Mouse (Mus musculus): Measurements from ENCODE around the gene Stx8. TPM values are rescaled to one million over a fixed set of nuclear protein-coding genes. Genes with fewer than 3 reads are reported as not detected.

Stx8 gene
- total and polyA plus RNA-seq, 3 experiments: 29.5 to 152 (median 30.9) TPM

- TF ChIP-seq MEF2A (IDR thresholded peaks at IDR 0.05; ENCODE audit: extremely low read depth, insufficient replicate concordance, low read depth, low read length, poor library complexity, severe bottlenecking) (no peak), CTCF (IDR thresholded peaks at IDR 0.05 in 2 of 3, conservative IDR thresholded peaks at IDR 0.05 in 1 of 3; ENCODE audit: control insufficient read depth in 1 of 3, insufficient read depth in 1 of 3, low read depth in 2 of 3, low read length in 3 of 3, poor library complexity in 1 of 3, severe bottlenecking in 1 of 3) (no peak), SMC3 (IDR thresholded peaks at IDR 0.05; ENCODE audit: low read depth, low read length) (no peak)
- no peak overlapping the region for H3K4me3 ChIP-seq (ENCODE audit: control insufficient read depth in 1 of 2, insufficient read depth in 1 of 2, low read depth in 2 of 2, low read length in 2 of 2)
- no peaks in the 10 kb centered on the region for H3K36me3 ChIP-seq (ENCODE audit: control insufficient read depth in 1 of 2, insufficient read depth in 2 of 2, low read length in 2 of 2)
- DNase-seq (ENCODE audit: low read depth, low spot score): no peak
- H3K27me3 ChIP-seq (ENCODE audit: control insufficient read depth in 1 of 2, insufficient read depth in 2 of 2, low read length in 2 of 2): no peaks in the 10 kb centered on the region
- no peaks in the 10 kb centered on the region for H3K9me3 ChIP-seq (replicated peaks; ENCODE audit: insufficient read depth, low read length)
- no peak overlapping the region for H3K27ac ChIP-seq (ENCODE audit: control insufficient read depth, low read depth, low read length)
- H3K4me1 ChIP-seq (ENCODE audit: control insufficient read depth in 1 of 2, insufficient read depth in 2 of 2, low read length in 2 of 2): no peaks in the 10 kb centered on the region
- H3K79me2 ChIP-seq (ENCODE audit: control insufficient read depth, insufficient read depth, low read length, poor library complexity): no peaks in the 10 kb centered on the region
- no peak overlapping the region for H3K9ac ChIP-seq (ENCODE audit: control insufficient read depth, low read depth, low read length, poor library complexity, severe bottlenecking)
Measured at GRCm38 (mm10) chr11:68134494-68134893, 168.5 kb downstream of the Stx8 start.

- TF ChIP-seq CTCF (IDR thresholded peaks at IDR 0.05 in 2 of 3, conservative IDR thresholded peaks at IDR 0.05 in 1 of 3; ENCODE audit: control insufficient read depth in 1 of 3, insufficient read depth in 1 of 3, low read depth in 2 of 3, low read length in 3 of 3, poor library complexity in 1 of 3, severe bottlenecking in 1 of 3) (no peak), USF1 (IDR thresholded peaks at IDR 0.05; ENCODE audit: low read depth, low read length) (no peak), MYB (IDR thresholded peaks at IDR 0.05; ENCODE audit: low read depth, low read length) (no peak), ZNF384 (IDR thresholded peaks at IDR 0.05; ENCODE audit: low read depth, low read length) (no peak), RAD21 (IDR thresholded peaks at IDR 0.05; ENCODE audit: low read depth, low read length) (no peak), TBP (IDR thresholded peaks at IDR 0.05; ENCODE audit: low read depth, low read length) (no peak), HCFC1 (IDR thresholded peaks at IDR 0.05; ENCODE audit: low read depth, low read length) (no peak), EP300 (IDR thresholded peaks at IDR 0.05; ENCODE audit: low read depth in 1 of 2, low read length in 2 of 2) (no peak), ZC3H11A (IDR thresholded peaks at IDR 0.05; ENCODE audit: low read depth, low read length) (no peak), CHD2 (IDR thresholded peaks at IDR 0.05; ENCODE audit: low read length) (no peak), MAZ (IDR thresholded peaks at IDR 0.05; ENCODE audit: low read depth, low read length) (no peak), GABPA (IDR thresholded peaks at IDR 0.05; ENCODE audit: low read depth, low read length) (no peak), BHLHE40 (IDR thresholded peaks at IDR 0.05; ENCODE audit: borderline replicate concordance, low read depth, low read length) (no peak), MYC (IDR thresholded peaks at IDR 0.05; ENCODE audit: low read depth, low read length) (no peak), USF2 (IDR thresholded peaks at IDR 0.05; ENCODE audit: borderline replicate concordance in 1 of 2, insufficient read depth in 1 of 2, low read depth in 1 of 2, low read length in 2 of 2) (no peak)
- no peak overlapping the region for H3K27ac ChIP-seq (ENCODE audit: control insufficient read depth, low read depth, low read length)
- no peak overlapping the region for H3K4me3 ChIP-seq (ENCODE audit: control insufficient read depth in 1 of 2, insufficient read depth in 1 of 2, low read depth in 2 of 2, low read length in 2 of 2)
- H3K4me1 ChIP-seq (ENCODE audit: control insufficient read depth in 1 of 2, insufficient read depth in 2 of 2, low read length in 2 of 2): no peaks in the 10 kb centered on the region
- no peaks in the 10 kb centered on the region for H3K79me2 ChIP-seq (ENCODE audit: control insufficient read depth, insufficient read depth, low read length, poor library complexity)
- DNase-seq (ENCODE audit: low read depth, low spot score): no peak
- no peaks in the 10 kb centered on the region for H3K27me3 ChIP-seq (ENCODE audit: control insufficient read depth in 1 of 2, insufficient read depth in 2 of 2, low read length in 2 of 2)
- H3K9me3 ChIP-seq (replicated peaks; ENCODE audit: insufficient read depth, low read length): no peaks in the 10 kb centered on the region
- no peak overlapping the region for H3K9ac ChIP-seq (ENCODE audit: control insufficient read depth, low read depth, low read length, poor library complexity, severe bottlenecking)
- no peaks in the 10 kb centered on the region for H3K36me3 ChIP-seq (ENCODE audit: control insufficient read depth in 1 of 2, insufficient read depth in 2 of 2, low read length in 2 of 2)
Measured at GRCm38 (mm10) chr11:68135350-68135749, 169.4 kb downstream of the Stx8 start.
